Mouse (Mus musculus): ENCODE data around the gene Cyp3a16.
"Not testable (repeated sequence)": the region's sequence is repeated elsewhere in the genome, so short reads cannot be mapped to it uniquely, and the experiment has no call there.

The Cyp3a16 gene

GRCm38 (mm10) chr5:145469623-145470022 lies at the start of gene Cyp3a16:
TSS of gene Cyp3a16 (minus strand) at chr5:145469723.
- DNase-seq (ENCODE audit: low spot score), result not testable (repeated sequence)

GRCm38 (mm10) chr5:145490300-145490699 lies 20.8 kb upstream of the Cyp3a16 start:
- DNase-seq (ENCODE audit: low spot score), result no peak

- no peak for DNase-seq (ENCODE audit: low spot score)
These were observed 5.0 kb downstream of the Cyp3a16 start for GRCm38 (mm10) chr5:145464304-145465088.

- no peak for DNase-seq (ENCODE audit: low spot score)
These were observed 7.2 kb downstream of the Cyp3a16 start for GRCm38 (mm10) chr5:145462321-145462720.

GRCm38 (mm10) chr5:145454389-145454788 lies 15.1 kb downstream of the Cyp3a16 start:
- DNase-seq (ENCODE audit: low spot score), result no peak

GRCm38 (mm10) chr5:145433688-145434087 lies 35.8 kb downstream of the Cyp3a16 start:
- no peak for DNase-seq (ENCODE audit: low spot score)

GRCm38 (mm10) chr5:145431004-145431403 lies 38.5 kb downstream of the Cyp3a16 start:
- no peak for DNase-seq (ENCODE audit: low spot score)

GRCm38 (mm10) chr5:145422287-145422686 lies 47.2 kb downstream of the Cyp3a16 start:
- DNase-seq (ENCODE audit: low spot score), result no peak

- not testable (repeated sequence) for DNase-seq (ENCODE audit: low spot score)
These were observed 54.1 kb downstream of the Cyp3a16 start for GRCm38 (mm10) chr5:145415416-145415815.
